Mouse (Mus musculus) lung, adult 2 months (tissue): ENCODE measurements at regions not wholly inside any gene's neighbourhood (a gene's known extent, or its start where the extent isn't known, plus 50 kb on each side); places are given as distances from the start of the nearest gene placed in this dataset.

ENCODE experiments used
- CTCF ChIP-seq: fragments of 200-500 bp; IDR thresholded peaks from 2 replicates; pipeline ENCODE4 v1.5.1; 2011; ENCODE audit warnings: mild to moderate bottlenecking, low read length, control low read depth; ENCODE audit not compliant: insufficient read depth
- POLR2A ChIP-seq: fragments of 200-500 bp; IDR thresholded peaks from 2 replicates; pipeline ENCODE4 v1.6.1; 2011; ENCODE audit warnings: low read depth, mild to moderate bottlenecking, control low read depth, low read length, borderline replicate concordance; ENCODE audit errors: extremely low read depth

DNA sequence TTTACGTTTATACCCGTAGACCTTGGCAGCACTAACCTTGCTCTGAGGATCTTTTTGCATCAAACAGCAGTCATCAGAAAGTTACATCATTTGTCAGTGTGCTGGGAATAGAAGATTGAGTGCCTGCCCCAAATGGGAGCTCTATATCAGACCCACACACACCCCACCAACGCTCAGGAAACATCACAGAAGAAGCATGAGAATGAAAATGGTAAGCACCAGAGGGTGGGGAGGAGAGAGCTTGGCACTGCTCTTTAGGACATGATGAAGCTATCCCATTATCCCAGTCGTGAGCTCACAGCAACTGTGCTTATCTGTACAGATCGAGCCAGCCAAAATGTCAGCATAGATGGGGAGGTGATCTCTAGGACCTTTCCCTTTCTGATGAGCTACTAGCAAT, 172.5 kb upstream of the Castor2 start:
- TF ChIP-seq CTCF (no peak), POLR2A (no peak)
